Mouse (Mus musculus) forebrain, postnatal 0 days (tissue): ENCODE data around the gene Usp47. TPM values are rescaled to one million over a fixed set of nuclear protein-coding genes. Genes with fewer than 3 reads are reported as not detected.

Source experiments
- ATAC-seq: fragments of 200-750 bp; cut with Nextera tagmentation; 2 replicates; pipeline ENCODE4 v1.8.0; 2017; ENCODE audit warnings: mild to moderate bottlenecking, moderate library complexity
- DNase-seq: peaks from one replicate; pipeline ENCODE4 v3.0.0-alpha.2; 2015
- H3K27ac ChIP-seq: fragments of 300-500 bp; sonication (generic); 2 replicates; pipeline ENCODE4 v1.5.1; 2014; ENCODE audit warnings: low read depth, mild to moderate bottlenecking, antibody characterized with exemption, low read length, moderate library complexity, mixed read lengths
- H3K27me3 ChIP-seq: fragments of 300-500 bp; sonication (generic); 2 replicates; pipeline ENCODE4 v1.6.1; 2014; ENCODE audit warnings: mild to moderate bottlenecking, low read length, mixed read lengths; ENCODE audit not compliant: insufficient read depth
- H3K36me3 ChIP-seq: fragments of 300-500 bp; sonication (generic); 2 replicates; pipeline ENCODE4 v1.6.1; 2014; ENCODE audit warnings: mild to moderate bottlenecking, moderate library complexity; ENCODE audit not compliant: insufficient read depth
- H3K4me1 ChIP-seq: fragments of 300-500 bp; sonication (generic); 2 replicates; pipeline ENCODE4 v1.6.1; 2014; ENCODE audit warnings: antibody characterized with exemption; ENCODE audit not compliant: insufficient read depth
- H3K4me2 ChIP-seq: fragments of 300-500 bp; sonication (generic); 2 replicates; pipeline ENCODE4 v1.6.1; 2014; ENCODE audit warnings: low read depth, mild to moderate bottlenecking, moderate library complexity
- H3K4me3 ChIP-seq: fragments of 300-500 bp; sonication (generic); 2 replicates; pipeline ENCODE4 v1.5.1; 2014; ENCODE audit warnings: low read depth, low read length, mixed read lengths
- H3K9ac ChIP-seq: fragments of 300-500 bp; sonication (generic); 2 replicates; pipeline ENCODE4 v1.6.1; 2014; ENCODE audit warnings: mild to moderate bottlenecking
- H3K9me3 ChIP-seq: fragments of 300-500 bp; sonication (generic); 2 replicates; pipeline ENCODE4 v1.6.1; 2016; ENCODE audit warnings: low read length
- CTCF ChIP-seq: sonication (generic); IDR thresholded peaks from 2 replicates; pipeline ENCODE4 v1.5.1; 2016; ENCODE audit warnings: antibody characterized with exemption, control low read depth, low read depth
- WGBS: fragments of 180-500 bp; shearing (Covaris S2); extraction: QIAGEN DNeasy Blood & Tissue Kit; methylation state at CpG from one replicate; pipeline ENCODE4 v1.1.7; 2014; 5-methylcytosine and 5-hydroxymethylcytosine counted together
- polyA plus RNA-seq: library from polyadenylated mRNA; unstranded; fragments of >200 nt; fragmentation: Nextera tagmentation; extraction: Ambion mirVana; gene quantifications from 2 replicates; pipeline ENCODE4 v1.2.1, GENCODE M21; 2015
- total RNA-seq: library from RNA; depleted of rRNA; stranded (reverse); fragments of >200 nt; gene quantifications from 2 replicates; pipeline ENCODE4 v1.2.3, GENCODE M21; 2014

Usp47 gene
- total and polyA plus RNA-seq, 2 experiments from 2014 or later, result 52.0 to 121 TPM

GRCm38 (mm10) chr7:112127954-112128353, 104.7 kb downstream of the Usp47 start:
- Histone ChIP-seq H3K9me3 (no peaks in the 10 kb centered on the region), H3K36me3 (no peaks in the 10 kb centered on the region), H3K4me1 (no peaks in the 10 kb centered on the region), H3K27ac (no peak overlapping the region), H3K4me3 (no peak overlapping the region), H3K27me3 (no peaks in the 10 kb centered on the region), H3K9ac (no peak overlapping the region), H3K4me2 (no peak overlapping the region)
- no peak for TF ChIP-seq CTCF
- 60% methylated on average over 4 of the region's 4 CpGs for WGBS
- ATAC-seq (no peak), DNase-seq (no peak)

DNA sequence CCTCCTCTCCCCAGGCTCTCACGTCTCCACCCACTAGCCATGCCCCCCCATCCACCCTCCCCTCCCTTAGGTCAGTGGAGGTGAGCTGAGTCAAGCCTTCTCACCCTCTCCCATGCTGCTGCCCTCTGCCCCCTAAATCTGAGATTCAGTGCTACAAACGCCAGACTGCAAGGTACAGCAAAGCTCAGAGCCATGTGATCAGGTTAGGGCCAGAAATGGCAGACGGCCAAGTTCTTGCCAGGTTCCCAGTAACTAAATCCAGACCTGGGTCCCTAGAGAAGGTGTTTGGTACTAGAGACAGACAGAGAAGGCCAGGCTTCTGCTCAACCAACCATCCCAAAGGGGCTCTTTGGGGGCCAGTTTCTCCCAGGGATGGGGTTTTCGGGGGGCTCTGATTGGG, 105.5 kb downstream of the Usp47 start:
- H3K27ac ChIP-seq, result no peak overlapping the region
- no peak overlapping the region for H3K9ac ChIP-seq
- H3K4me1 ChIP-seq, result no peaks in the 10 kb centered on the region
- H3K27me3 ChIP-seq, result no peaks in the 10 kb centered on the region
- H3K4me2 ChIP-seq, result no peak overlapping the region
- DNase-seq (no peak), ATAC-seq (no peak)
- 75% methylated on average over 4 of the region's 4 CpGs for WGBS
- H3K4me3 ChIP-seq, result no peak overlapping the region
- no peaks in the 10 kb centered on the region for H3K9me3 ChIP-seq
- no peaks in the 10 kb centered on the region for H3K36me3 ChIP-seq
- TF ChIP-seq CTCF, result no peak

DNA sequence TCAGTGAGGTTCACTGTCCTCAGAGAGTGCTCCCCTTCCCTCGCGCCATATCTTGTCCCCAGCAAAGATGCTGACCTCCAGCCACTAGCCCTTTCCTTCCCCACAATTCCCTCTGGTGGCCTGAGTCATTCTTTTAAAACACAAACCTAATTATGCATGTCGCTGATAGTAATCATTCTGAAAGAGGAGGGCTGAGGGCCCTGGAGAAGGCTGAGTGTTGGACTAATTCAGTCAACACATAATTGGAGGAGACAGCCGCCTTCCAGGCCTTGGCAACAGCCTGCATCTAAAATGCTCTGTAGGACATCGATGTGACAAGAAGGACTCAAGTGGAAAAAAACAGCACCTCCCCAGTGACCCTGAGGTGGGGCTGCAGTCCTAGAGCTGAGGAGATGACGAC, 106.5 kb downstream of the Usp47 start:
- no peak for TF ChIP-seq CTCF
- no peaks in the 10 kb centered on the region for H3K9me3 ChIP-seq
- no peaks in the 10 kb centered on the region for H3K27me3 ChIP-seq
- H3K4me3 ChIP-seq, result no peak overlapping the region
- ATAC-seq (no peak), DNase-seq (no peak)
- no peaks in the 10 kb centered on the region for H3K36me3 ChIP-seq
- no peak overlapping the region for H3K27ac ChIP-seq
- WGBS, result 69% methylated on average over 6 of the region's 6 CpGs
- H3K4me1 ChIP-seq, result no peaks in the 10 kb centered on the region
- no peak overlapping the region for H3K4me2 ChIP-seq
- H3K9ac ChIP-seq, result no peak overlapping the region

GRCm38 (mm10) chr7:112130660-112131059, 107.4 kb downstream of the Usp47 start:
- H3K9me3 ChIP-seq, result no peaks in the 10 kb centered on the region
- 99% methylated on average over 3 of the region's 3 CpGs for WGBS
- H3K4me2 ChIP-seq, result no peak overlapping the region
- no peak for TF ChIP-seq CTCF
- H3K27me3 ChIP-seq, result no peaks in the 10 kb centered on the region
- ATAC-seq (no peak), DNase-seq (no peak)
- no peaks in the 10 kb centered on the region for H3K4me1 ChIP-seq
- H3K36me3 ChIP-seq, result no peaks in the 10 kb centered on the region
- no peak overlapping the region for H3K27ac ChIP-seq
- H3K9ac ChIP-seq, result no peak overlapping the region
- no peak overlapping the region for H3K4me3 ChIP-seq

DNA sequence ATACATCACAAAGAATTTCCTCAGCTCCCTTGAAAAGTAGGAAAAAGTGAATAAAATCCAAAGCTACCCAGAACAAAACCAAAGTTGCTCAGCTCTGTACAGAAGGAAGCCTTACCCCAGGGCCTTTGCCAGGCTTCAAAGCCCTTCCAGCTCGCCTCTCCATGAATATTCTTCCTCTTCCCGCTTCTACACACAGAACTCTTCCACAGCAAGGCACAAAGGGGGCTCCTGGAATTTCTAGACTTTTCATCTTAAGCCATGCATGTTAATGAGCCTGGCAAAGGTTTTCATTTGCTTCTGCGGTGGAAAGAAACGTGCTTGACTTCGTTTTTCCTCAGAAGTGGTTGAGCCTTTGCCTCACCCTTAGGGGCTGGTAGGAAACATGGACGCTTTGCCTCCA, 108.7 kb downstream of the Usp47 start:
- TF ChIP-seq CTCF, result no peak
- no peak overlapping the region for H3K4me2 ChIP-seq
- WGBS, result 18% methylated on average over 6 of the region's 6 CpGs
- no peak overlapping the region for H3K9ac ChIP-seq
- H3K27ac ChIP-seq, result 0 out of 2 replicates have a peak overlapping the region, but pooled peaks have one; percentile 16
- H3K4me1 ChIP-seq, result no peaks in the 10 kb centered on the region
- no peaks in the 10 kb centered on the region for H3K36me3 ChIP-seq
- no peaks in the 10 kb centered on the region for H3K9me3 ChIP-seq
- no peaks in the 10 kb centered on the region for H3K27me3 ChIP-seq
- ATAC-seq (peak; percentile 59; the same call in 1 of the 2 replicates), DNase-seq (peak; percentile 58)
- H3K4me3 ChIP-seq, result no peak overlapping the region

- H3K4me3 ChIP-seq, result no peak overlapping the region
- H3K27ac ChIP-seq, result no peak overlapping the region
- H3K4me1 ChIP-seq, result no peaks in the 10 kb centered on the region
- H3K27me3 ChIP-seq, result no peaks in the 10 kb centered on the region
- H3K36me3 ChIP-seq, result no peaks in the 10 kb centered on the region
- DNase-seq (no peak), ATAC-seq (no peak)
- peak; percentile 51 for TF ChIP-seq CTCF
- no peak overlapping the region for H3K4me2 ChIP-seq
- H3K9ac ChIP-seq, result no peak overlapping the region
- no peaks in the 10 kb centered on the region for H3K9me3 ChIP-seq
- WGBS, result 85% methylated on average over 5 of the region's 5 CpGs
Measured at GRCm38 (mm10) chr7:112133277-112133676, 110.0 kb downstream of the Usp47 start.

DNA sequence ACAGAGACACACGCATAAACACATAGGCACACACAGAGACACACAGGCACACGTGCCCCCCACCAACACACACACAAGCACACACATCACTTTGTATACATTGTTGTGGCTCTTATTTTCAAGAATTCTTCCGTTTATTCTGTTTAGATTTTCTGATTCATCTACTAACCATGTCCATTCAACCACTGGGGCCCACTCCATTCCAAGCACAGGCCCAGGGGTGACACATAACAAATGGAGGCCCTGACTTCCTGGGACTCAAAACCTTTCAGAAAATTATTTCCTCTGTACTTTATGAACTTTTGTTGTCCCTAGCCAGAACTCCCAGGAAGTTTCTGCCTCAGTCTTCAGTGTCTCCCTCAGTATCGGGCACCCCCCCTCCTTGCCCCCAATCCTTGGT, 111.9 kb downstream of the Usp47 start:
- no peak overlapping the region for H3K9ac ChIP-seq
- no peak overlapping the region for H3K4me2 ChIP-seq
- no peak for ATAC-seq
- no peaks in the 10 kb centered on the region for H3K36me3 ChIP-seq
- no peak for DNase-seq
- WGBS, result 91% methylated on average over 4 of the region's 4 CpGs
- no peaks in the 10 kb centered on the region for H3K9me3 ChIP-seq
- H3K4me1 ChIP-seq, result no peaks in the 10 kb centered on the region
- H3K27ac ChIP-seq, result no peak overlapping the region
- no peak for TF ChIP-seq CTCF
- no peak overlapping the region for H3K4me3 ChIP-seq
- no peaks in the 10 kb centered on the region for H3K27me3 ChIP-seq

DNA sequence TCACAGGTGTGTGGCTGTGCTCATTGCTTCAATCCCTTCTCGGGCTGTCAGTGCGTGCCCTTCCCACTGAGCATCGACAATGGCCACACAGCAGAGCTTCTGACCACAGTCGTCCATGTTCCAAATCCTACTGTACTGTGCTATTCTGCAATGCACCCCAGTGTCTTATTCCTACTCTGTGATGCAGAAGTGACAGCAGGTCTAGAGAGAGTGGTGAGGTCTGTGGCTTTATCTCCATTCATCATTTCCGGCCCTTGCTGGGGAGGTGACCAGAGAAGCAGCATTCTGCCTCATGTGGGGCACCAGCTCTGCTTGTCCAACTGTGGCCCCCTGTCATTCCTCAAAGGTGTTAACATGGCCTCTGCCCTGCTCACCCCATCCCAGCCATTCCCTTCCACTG, 113.2 kb downstream of the Usp47 start:
- H3K27me3 ChIP-seq, result no peaks in the 10 kb centered on the region
- WGBS, result 69% methylated on average over 5 of the region's 5 CpGs
- H3K4me3 ChIP-seq, result no peak overlapping the region
- ATAC-seq (no peak), DNase-seq (no peak)
- TF ChIP-seq CTCF, result no peak
- H3K27ac ChIP-seq, result no peak overlapping the region
- H3K4me2 ChIP-seq, result no peak overlapping the region
- no peaks in the 10 kb centered on the region for H3K9me3 ChIP-seq
- no peaks in the 10 kb centered on the region for H3K4me1 ChIP-seq
- no peak overlapping the region for H3K9ac ChIP-seq
- H3K36me3 ChIP-seq, result no peaks in the 10 kb centered on the region
